Mouse (Mus musculus) adipose tissue, adult 10 weeks (tissue): Measurements from ENCODE around the gene Zbtb38. TPM values are rescaled to one million over a fixed set of nuclear protein-coding genes. Genes with fewer than 3 reads are reported as not detected.

ENCODE experiments used
- polyA plus RNA-seq: library from polyadenylated mRNA; stranded (reverse); fragments of 350-450 nt; fragmentation: Illumina TruSeq; extraction: RNeasy Lipid Tissue Mini Kit (QIAGEN cat#74804); gene quantifications from one replicate; pipeline ENCODE4 v1.2.3, GENCODE M21; 2014; ENCODE audit warnings: low read depth, low replicate concordance

Gene Zbtb38
- polyA plus RNA-seq, result 12.4 TPM

DNA sequence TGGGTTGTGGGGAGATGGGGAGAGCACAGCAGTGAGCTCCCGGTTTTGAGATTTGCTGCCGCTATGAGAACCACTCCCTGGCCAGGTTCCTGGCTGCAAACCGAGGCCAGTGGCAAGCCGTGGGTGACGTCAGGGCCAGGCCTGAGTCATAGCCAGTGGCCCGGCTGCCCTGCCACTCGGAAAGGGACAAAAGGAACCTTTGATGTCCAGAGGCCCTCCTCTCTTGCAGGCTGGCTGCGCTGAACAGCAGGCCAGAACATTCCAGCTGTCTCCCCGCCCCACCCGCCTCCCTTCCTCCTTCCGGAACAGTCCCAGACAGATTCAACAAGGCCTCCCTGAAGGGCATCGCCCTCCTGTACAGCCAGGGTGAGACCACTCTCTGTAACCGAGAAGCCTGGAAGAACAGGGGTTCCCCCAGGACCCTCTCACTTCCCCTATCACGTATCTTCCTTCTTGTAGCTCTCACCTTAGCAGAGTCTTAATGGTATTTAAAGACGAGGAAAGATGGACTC, at the start of gene Zbtb38:
Gene Zbtb38, minus strand, starts transcription at position 229 of the 512 bp plus-strand sequence.

Other genes with a start within 250 kb of the Zbtb38 start
- 1.4 TPM for gene Gm28729, start 227.6 kb downstream of the Zbtb38 start, polyA plus RNA-seq
- gene Rasa2, start 121.2 kb downstream of the Zbtb38 start, polyA plus RNA-seq, result 10.3 TPM
- 14.3 TPM for gene Pxylp1, start 139.8 kb upstream of the Zbtb38 start, polyA plus RNA-seq